Mouse (Mus musculus) ES-E14 (cell line): ENCODE results near the gene Eef1akmt1.

Experiments
- CHD2 ChIP-seq: IDR thresholded peaks from 2 replicates; pipeline ENCODE4 v1.6.1; 2014; ENCODE audit warnings: mild to moderate bottlenecking, low read depth, low read length, inconsistent platforms
- ZNF384 ChIP-seq: IDR thresholded peaks from 2 replicates; pipeline ENCODE4 v1.6.1; 2012; ENCODE audit warnings: low read depth, low read length, inconsistent platforms

- TF ChIP-seq CHD2 = no peak
- TF ChIP-seq ZNF384 = no peak
Measured at GRCm38 (mm10) chr14:57555471-57556070, 15.8 kb downstream of the Eef1akmt1 start.
